Mouse (Mus musculus): ENCODE results near the gene Slc12a6.

The Slc12a6 gene

DNA sequence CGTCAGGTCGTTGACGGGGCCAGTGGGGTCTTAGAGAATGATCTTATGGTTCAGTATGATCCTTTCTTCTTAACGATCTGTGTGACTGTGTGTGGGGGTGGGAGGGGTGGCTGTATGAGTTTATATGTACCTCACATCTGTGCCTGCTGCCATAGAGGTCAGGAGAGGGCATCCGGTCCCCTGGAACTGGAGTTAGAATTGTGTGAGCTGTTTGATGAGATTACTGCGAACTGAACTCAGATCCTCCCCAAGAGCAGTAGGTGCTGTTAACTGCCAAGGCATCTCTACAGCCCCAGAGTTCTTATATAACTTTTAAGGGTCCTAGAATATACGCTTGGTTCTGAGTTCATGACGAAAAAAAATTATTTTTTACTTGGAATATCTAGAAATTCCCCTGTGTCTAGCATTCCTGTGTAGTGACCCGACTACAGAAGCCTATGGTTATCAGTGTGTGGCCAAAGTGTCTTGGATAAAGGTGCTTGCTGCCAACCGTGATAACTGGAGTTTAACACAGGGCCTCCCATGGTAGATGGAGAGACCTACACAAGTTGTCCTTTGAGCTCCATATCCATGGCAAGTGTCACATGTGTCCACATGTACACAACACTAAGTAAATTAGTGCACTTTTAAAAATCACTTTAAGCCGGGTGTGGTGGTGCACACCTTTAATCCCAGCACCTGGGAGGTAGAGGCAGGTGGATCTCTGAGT lies 62.6 kb downstream of the Slc12a6 start:
- no peak for DNase-seq (ENCODE audit: low spot score in 2 of 2)

DNA sequence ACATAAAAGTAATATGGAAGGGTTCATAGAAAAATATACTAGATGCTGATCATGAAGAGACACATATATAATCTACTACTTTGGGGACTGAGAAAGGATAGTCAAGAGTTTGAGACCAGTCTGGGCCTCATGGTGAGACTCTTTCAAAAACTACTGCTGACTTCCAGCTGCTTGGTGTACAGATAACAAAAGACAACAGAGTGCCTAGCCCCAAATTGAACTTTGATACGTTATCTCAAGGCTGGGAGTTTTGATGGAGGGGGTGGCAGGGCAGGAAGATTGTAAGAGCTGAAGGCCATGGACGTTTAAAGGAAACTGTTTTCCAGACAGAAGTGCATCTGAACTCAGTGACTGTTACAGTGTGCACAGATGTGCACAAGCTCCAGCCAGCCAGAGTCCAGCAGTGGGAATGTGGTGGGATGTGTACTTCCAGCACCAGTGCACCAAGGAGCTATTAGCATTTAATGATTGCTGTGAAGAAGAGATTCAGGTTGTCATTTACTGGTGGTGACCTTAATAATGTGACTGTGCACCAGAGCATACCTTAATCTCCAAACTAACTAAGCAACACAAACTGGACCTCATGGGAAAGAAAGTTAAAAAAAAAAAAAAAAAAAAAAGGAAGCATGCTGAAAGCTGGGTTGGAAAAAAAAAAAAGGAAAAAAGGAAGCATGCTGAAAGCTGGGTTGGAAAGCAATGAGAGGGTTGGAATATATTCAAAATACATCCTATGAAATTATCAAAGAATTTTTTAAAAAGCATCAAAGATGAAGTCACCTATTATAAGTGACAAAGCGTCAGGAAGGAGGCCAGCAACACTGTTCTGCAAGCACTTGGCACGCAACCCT lies 66.7 kb downstream of the Slc12a6 start:
- no peak for DNase-seq (ENCODE audit: low spot score in 2 of 2)

DNA sequence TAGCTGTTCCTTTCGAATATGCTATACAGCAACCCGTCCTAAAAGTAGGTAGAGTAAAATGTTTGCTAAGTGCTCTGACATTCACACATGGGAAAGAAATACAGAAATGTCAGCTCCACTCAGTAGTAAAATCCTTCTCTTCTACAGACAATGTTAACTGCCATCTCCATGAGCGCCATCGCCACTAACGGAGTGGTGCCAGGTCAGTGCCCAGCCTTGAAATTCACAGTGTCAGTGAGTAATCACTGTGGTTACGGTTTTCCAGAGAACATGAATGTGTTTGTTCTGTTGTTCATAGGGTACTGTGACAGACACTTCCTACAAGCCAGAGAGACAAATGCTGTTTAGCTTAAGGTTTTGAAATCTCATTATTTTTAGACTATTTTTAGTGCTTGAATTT lies 71.6 kb downstream of the Slc12a6 start:
- no peak for DNase-seq (ENCODE audit: low spot score in 2 of 2)

DNA sequence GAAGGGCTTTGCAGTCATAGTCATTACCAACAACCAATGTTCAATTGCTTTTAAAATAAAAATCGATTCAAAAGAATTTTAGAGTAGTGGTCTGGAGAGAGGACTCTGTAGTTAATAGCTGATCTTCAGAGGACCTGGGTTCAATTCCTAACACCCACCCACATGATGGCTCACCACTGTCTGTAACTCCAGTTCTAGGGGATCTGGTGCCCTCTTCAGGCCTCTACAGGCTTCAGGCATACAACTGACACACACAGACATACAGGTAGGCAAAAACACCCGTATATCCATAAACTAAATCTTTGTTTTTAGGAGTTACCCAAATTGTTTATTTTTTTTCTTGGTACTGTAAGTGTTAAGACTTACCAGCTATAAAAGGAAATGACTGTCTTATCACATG lies 74.1 kb downstream of the Slc12a6 start:
- no peak for DNase-seq (ENCODE audit: low spot score in 2 of 2)

DNA sequence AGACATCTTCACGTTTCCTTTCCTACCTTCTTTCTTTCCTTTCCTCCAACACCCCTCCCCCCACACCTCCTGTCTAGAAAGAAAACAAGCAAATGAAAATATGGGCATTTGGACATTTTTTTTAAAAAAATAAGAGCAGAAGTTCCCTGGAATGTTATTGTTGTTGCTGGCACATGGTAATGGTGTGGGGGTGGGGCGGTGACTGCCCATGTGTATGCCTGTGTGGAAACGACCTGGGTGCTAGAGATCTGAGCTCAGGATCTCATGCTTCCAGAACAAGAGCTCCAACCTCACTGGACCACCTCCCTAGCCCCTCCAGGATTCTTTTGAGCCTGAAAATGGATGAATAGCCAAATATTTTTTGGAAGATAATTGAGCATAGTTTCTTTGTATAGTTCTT lies 75.5 kb downstream of the Slc12a6 start:
- DNase-seq (ENCODE audit: low spot score in 2 of 2), result no peak

DNA sequence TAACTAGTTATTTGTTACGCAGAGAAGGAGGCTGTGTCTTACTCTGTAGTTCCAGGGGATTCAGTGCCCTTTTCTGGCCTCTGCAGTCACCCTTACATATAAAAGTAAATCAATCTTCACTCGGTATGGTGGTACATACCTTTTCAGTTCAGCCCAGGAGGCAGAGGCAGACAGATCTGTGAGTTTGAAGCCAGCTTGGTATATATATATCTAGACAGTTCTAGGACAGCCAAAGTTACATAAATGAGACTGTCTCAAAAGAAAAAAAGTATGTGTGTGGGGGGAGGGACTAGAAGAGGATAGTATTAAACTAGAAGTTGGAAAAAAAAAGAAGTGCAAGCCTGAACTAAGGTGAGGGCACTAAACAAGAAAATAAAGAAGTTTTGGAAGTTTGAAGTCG lies 82.6 kb downstream of the Slc12a6 start:
- no peak for DNase-seq (ENCODE audit: low spot score in 2 of 2)

DNA sequence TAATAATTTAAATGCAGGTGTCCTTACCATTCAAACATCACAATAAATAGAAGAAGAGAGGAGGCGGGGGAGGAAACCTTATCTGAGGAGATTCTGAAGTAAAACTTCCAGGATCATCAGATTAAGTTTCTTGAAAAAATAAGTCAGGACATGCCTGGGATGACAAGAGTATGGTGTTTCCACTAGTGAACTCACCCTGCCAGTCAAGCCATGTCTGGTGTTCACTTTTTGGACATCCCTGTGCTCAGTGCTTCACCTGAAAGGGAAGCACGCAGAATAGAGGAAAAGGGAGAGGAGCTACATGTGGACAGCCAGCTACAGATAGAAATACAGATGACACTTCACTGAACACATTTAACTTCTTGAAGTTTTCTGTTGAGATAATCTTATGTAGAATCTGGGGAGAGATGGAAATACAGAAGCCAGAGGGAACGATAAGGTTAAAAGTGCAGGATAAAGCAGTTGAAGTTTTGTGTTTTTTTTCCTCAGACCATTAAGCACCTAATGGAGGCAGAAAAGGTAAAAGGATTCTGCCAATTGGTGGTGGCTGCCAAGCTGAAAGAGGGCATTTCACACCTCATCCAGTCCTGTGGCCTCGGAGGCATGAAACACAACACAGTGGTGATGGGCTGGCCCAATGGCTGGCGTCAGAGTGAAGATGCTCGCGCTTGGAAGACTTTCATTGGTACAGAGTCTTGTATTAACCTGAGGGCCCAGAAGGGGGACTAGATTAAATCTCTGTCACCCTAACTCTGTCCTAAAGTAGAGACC lies 88.2 kb downstream of the Slc12a6 start:
- no peak for DNase-seq (ENCODE audit: low spot score in 2 of 2)

DNA sequence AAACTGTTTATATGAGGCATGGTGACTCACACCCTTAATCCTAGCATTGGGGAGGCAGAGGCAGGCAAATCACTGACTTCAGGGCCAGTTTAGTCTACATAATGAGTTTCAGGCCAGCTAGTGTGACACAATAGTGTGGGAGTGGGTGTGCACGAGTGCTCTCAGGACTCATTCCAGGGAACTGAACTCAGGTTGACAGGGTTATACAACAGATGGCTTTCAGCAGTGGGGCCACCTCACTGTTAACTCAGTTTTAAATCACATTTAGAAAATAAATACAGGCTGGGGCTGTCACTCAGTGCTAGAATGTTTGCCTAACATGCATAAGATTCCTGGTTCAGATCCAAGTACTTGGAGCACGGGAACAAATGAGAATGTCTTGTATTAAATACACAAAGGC lies 94.0 kb downstream of the Slc12a6 start:
- no peak for DNase-seq (ENCODE audit: low spot score in 2 of 2)

DNA sequence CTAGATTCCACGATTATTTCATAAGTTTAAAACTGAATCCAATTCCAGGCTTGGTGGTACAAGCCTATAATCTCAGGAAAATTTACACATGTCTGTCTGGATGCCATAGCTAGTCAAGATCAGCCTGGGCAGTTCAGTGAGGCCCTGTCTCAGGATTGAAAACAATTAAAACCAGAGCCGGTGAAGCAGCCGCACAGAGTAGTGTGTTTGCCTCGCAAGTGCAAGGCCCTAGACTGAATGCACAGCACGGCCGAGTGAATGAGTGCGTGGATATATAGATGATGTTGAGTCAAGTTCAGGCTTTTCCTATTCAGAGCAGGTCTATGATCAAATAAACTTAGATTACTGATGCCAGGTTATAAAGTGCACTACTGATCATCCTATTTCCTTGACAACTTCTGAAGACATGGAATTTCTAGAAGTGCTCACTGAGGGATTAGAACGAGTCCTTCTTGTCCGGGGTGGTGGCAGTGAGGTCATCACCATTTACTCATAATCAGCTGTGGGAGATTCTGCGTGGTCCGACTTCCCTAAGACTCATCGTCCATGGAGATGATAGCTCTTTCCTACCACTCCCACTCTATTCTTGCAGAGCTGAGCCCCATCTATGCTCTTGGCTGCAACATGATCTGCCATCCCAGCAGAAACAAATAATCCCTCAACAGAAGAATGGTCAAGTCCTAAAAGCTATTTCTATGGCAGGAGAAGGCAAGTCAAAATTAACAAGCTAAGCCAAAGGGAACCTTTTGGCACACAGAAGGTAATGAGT lies 94.6 kb downstream of the Slc12a6 start:
- no peak for DNase-seq (ENCODE audit: low spot score in 2 of 2)

DNA sequence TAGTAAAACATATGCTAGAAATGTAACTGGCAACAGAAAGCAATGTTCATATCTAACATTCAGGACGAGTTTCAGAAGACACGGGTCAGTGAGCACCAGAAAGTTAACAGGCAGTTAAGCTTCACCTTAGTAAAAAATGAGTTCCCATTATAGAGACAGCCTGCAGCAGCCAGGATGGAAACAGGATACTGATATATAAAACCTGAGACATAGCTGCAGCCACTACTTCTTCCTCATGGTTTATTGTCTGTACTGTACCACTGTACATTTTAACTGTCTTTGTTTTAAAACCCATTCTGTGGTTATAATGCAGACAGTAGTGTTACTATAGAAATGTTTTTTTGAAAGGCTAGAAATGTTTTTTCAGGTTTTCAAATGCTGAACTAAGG lies 95.2 kb downstream of the Slc12a6 start:
- no peak for DNase-seq (ENCODE audit: low spot score in 2 of 2)

DNA sequence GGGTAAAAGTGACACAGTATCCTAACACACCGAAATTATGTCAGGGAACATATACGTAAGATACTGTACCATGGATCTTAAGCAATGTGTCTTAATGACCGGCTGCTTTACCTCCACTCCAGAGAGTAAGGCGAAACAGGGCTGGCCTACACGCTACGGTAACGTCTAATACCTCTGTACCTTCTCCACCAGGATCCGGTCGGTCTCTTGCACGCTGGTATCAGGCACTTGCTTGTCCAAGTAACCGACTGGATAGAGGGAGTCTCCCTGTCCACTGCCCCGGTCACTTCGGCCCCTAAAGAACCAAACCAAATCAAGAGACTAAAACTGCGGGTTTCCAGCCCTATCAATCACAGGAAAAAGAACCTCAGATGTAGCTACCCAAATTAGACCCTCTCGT lies 101.6 kb downstream of the Slc12a6 start:
- no peak for DNase-seq (ENCODE audit: low spot score in 2 of 2)

DNA sequence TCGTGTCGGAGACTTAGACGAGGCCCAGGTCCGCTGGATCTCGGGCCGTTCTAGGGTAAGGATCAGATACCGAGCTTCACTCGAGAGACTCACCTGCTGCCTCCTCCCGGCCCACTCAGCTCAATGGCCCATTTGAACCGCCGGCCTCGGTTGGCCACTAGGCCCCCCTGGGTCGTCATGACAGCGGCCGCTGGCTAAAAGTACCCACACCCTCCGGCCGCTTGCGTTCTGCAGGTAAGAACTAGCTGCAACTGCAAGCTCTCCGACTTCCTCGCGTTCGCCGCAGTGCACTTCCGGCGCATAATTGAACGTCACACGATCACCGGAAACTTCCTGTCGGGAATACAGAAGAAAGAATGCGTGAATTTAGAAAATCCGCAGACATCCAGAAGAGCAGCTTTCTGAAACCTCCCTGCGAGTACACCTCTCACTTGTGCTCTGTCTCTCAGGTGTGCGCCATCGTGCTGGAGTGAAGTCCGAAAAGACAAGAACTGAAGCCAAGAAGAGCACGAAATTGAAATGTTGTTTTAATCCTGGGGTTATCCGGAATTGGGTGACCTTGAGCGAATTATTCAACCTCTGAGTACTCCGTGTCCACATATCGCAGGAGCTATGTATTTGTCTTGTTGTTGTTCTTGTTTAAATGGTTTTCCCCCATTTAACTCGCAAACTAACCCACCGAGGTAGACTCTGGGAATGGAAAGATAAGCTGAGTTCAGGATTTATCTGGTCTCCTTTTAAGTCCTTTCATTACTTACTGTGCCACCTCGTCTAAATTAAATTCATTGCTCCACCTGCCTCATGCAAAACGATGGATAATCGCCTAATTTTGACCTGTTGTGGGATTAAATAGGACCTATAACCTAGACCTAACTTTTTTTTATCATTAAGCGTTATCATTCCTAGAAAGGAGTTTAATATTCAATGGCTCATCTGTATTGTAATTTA lies 102.4 kb downstream of the Slc12a6 start, which contains the start of gene Emc4:
Gene Emc4 (minus strand): TSS at position 302 of the 948 bp plus-strand sequence.
- peak; percentile 86 to 88 for DNase-seq (ENCODE audit: low spot score in 2 of 2)

DNA sequence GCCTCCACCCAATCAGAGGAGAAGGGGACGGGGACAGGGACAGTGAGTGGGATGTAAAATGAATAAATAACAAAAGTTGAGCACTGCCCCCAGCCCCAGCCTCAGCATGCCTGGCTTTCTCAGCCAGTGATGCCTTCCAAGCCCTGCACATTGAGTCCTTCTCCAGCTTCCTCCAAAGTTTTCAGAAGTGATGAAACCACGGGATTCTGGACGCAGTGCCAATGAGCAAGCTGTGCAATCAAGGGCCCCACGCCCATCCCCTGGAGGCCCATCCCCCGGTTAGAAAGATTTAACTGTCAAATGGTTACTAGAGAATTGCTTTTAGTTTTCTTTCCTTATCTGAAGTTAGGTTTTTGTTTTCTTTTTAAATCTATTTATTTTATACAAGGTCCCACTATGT lies 104.3 kb downstream of the Slc12a6 start:
- no peak for DNase-seq (ENCODE audit: low spot score in 2 of 2)

DNA sequence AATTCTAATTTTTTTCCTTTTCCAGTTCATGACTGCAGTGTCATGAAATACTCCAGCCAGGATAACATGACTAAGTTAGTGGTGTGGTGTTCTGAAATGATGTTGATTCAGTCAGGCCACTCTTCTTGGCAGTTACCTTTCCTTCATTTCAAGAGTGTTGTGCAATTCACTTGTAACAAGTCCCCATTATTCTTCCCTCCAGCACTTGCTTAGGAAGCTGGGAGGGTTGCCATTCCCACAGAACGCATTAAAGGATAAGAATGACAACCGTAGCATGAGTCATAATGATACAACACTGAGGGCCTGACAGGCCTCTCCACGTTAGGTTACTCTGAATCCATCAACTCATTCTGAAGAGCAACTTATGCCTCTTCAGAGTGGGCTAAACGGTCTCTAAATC lies 107.5 kb downstream of the Slc12a6 start:
- no peak for DNase-seq (ENCODE audit: low spot score in 2 of 2)

DNA sequence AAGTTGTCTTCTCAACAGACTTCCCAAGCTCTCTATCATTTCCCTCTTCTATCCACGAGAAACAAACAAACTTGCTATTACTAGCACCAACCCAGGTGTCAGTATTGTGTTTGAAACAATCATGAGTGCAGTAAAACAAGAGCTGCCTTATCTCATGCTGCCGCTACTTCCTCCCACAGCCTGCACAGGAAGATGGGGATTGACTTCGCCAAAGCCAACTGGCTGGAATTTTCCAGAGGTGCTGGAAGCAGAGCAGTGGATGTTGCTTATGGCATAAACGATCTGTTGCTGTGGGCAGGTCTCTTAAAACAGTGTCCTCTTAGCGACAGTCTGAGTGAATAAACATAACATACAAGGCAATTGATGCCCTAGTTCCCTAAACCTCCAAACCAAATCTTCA lies 109.0 kb downstream of the Slc12a6 start:
- DNase-seq (ENCODE audit: low spot score in 2 of 2), result no peak

DNA sequence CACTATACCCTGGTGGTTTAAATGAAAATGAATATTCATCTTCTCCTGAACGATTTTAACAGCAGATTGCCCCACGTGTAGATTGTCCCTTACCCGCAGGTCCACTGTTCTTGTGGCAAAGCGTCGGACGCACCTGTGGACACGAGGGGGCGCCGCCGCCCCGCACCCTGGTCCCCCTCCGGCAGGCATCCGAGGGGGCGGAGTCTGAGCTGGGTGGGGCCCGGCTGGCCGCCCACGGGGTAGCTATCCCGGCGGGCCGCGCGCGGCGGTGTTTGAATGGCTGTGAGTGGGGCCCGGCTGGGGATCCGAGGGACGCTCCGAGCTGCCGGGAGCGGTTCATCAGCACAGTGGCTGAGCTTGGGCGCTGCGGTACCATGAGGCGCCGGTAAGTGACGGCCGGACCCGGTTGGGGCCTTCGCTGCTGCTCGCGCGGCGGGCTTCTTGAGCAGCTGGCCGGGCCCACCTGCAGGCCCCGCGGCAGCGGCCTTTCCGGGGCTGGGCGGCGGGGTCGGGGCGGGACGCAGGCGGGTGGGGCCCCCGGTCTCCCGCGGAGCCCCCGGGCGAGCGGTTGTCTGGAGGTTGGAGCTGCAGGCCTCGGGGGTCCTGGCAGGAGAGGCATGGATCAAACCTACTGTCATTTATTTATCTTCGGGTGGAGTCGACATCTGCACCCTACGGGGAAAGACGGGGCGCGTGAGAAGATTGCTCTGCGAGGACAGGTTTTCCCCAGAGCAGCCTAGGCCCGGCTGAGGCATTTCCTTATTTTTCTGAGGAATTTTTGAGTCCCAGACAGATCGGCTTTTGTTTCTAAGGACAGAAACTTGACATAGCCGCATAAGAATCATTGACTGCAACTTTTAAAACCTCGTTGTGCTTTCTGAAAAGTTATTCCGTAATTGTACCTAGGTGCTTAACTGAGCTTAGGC lies 113.6 kb downstream of the Slc12a6 start, which contains the start of gene Katnbl1:
Gene Katnbl1 (plus strand): TSS at position 239 of the 926 bp plus-strand sequence.
- DNase-seq (ENCODE audit: low spot score in 2 of 2), result peak; percentile 67 to 80

DNA sequence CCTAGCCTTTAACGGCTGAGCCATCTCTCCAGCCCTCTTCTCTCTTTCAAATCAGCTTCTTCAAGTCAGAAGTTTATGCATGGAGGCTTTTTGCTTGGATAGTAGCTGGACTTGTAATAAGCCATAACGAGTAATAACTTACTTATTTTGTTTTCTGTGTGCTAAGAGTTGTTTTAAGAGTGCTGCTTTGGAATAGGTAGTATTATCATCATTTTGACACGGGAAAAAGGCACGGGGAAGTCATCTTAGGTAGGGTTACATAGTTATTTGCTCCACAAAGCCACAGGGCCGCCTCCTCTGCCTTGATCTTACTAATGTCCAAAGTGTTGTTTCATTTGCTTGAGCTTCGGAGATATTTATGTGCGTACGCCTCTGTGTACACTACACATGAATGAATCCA lies 114.5 kb downstream of the Slc12a6 start:
- no peak for DNase-seq (ENCODE audit: low spot score in 2 of 2)

DNA sequence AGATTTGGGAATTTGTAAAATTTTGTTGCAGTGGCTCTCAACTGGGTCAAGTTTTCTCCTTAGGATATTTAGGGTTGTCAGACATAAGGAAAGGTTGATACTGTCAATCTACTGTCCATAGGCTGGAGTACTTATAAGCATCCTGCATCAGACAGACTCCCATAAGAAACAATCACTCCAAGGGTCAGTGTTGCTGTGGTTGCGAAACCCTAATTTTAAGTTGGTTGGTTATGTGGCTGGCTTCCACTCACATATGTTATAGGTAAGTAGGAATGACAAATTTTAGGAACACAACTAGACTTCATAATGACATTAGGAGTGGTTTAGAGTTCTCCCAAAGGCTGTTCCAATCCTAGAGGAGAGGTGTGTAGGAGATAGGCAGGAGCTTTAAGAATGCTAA lies 115.6 kb downstream of the Slc12a6 start:
- DNase-seq (ENCODE audit: low spot score in 2 of 2), result no peak

DNA sequence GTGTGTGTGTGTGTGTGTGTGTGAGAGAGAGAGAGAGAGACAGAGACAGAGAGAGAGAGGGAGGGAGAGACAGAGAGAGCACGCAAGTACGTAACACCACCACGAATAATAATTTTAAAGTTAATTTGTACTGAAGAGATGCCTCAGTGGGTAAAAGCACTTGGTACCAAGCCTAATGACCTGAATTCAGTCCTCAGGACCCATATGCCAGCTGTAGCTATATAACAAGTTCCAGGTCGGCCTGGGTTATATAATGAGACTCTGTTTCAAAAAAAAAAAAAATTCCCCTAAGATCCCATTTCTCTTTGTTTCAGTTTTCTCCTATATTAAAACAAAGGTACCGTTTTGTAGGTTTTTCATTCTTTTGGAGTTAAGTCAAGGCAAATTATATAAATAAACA lies 125.2 kb downstream of the Slc12a6 start:
- DNase-seq (ENCODE audit: low spot score in 2 of 2), result no peak
